Mouse (Mus musculus) kidney, adult 2 months (tissue): ENCODE results near the gene Olfr308. TPM values are rescaled to one million over a fixed set of nuclear protein-coding genes. Genes with fewer than 3 reads are reported as not detected.

ENCODE experiments used
- DNase-seq: peaks from one replicate; pipeline ENCODE4 v3.0.0; 2021
- H3K27ac ChIP-seq: fragments of 200-500 bp; 2 replicates; pipeline ENCODE4 v1.5.1; 2012; ENCODE audit warnings: low read depth, low read length, control low read depth, inconsistent platforms; ENCODE audit not compliant: insufficient read depth
- H3K27me3 ChIP-seq: fragments of 200-500 bp; replicated peaks from 2 replicates; pipeline ENCODE4 v1.6.1; 2012; ENCODE audit warnings: mild to moderate bottlenecking, moderate library complexity, low read length, inconsistent platforms; ENCODE audit not compliant: control insufficient read depth, insufficient read depth
- H3K36me3 ChIP-seq: fragments of 200-500 bp; 2 replicates; pipeline ENCODE4 v1.6.1; 2012; ENCODE audit warnings: mild to moderate bottlenecking, moderate library complexity, low read length, inconsistent platforms; ENCODE audit not compliant: control insufficient read depth, insufficient read depth
- H3K4me1 ChIP-seq: fragments of 200-500 bp; 2 replicates; pipeline ENCODE4 v1.6.1; 2011; ENCODE audit warnings: low read length; ENCODE audit not compliant: control insufficient read depth, insufficient read depth
- H3K4me3 ChIP-seq: fragments of 200-500 bp; 2 replicates; pipeline ENCODE4 v1.5.1; 2011; ENCODE audit warnings: mild to moderate bottlenecking, low read depth, low read length, control low read depth; ENCODE audit not compliant: insufficient read depth
- CTCF ChIP-seq: fragments of 200-500 bp; conservative IDR thresholded peaks from 2 replicates; pipeline ENCODE4 v1.5.1; 2011; ENCODE audit warnings: low read depth, mild to moderate bottlenecking, control low read depth, low read length, moderate library complexity, mixed read lengths; ENCODE audit not compliant: insufficient read depth, insufficient read length
- POLR2A ChIP-seq: fragments of 200-500 bp; IDR thresholded peaks from one replicate; pipeline ENCODE4 v1.6.1; 2011; ENCODE audit warnings: low read depth, low read length, control low read depth
- WGBS: fragments of 180-500 bp; shearing (Covaris S2); methylation state at CpG from one replicate; pipeline ENCODE4 v1.1.7; 2018; 5-methylcytosine and 5-hydroxymethylcytosine counted together
- polyA plus RNA-seq: library from polyadenylated mRNA; depleted of rRNA; stranded (reverse); fragments of >200 nt; gene quantifications from 2 replicates; pipeline ENCODE4 v1.2.3, GENCODE M21; 2012; rRNA removed

Olfr308 gene
- polyA plus RNA-seq, 1 experiment: not detected

DNA sequence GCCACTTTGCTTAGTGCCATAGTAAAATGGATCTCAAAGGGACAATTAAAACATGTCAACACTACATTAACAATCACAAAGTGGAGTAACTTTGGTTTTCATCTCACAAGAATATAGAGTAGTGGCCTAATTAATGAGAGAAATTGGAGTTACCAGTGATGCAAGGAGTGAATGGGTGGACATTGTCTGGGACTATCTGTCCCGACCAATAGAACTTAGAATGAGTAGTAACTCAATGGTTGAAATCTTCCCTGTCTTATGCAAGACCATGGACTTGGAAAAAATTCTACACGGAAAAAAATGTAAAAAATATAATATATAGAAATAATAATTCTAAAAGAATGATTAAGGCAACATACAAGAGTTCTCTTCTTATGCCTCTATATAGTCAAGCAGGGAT is 11.8 kb downstream of the Olfr308 start, which contains the start of gene Olfr309:
Gene Olfr309 (minus strand): TSS at position 101 of the 400 bp plus-strand sequence.
- Histone ChIP-seq H3K27me3 (no peaks in the 10 kb centered on the region), H3K4me1 (no peaks in the 10 kb centered on the region), H3K4me3 (no peak within 1 kb of the TSS), H3K27ac (no peak within 1 kb of the TSS), H3K36me3 (no peaks in the 10 kb centered on the region)
- no peak for DNase-seq
- 62% methylated on average over 2 of the region's 2 CpGs for WGBS
- no peak for TF ChIP-seq CTCF
- TF ChIP-seq POLR2A: no peak

DNA sequence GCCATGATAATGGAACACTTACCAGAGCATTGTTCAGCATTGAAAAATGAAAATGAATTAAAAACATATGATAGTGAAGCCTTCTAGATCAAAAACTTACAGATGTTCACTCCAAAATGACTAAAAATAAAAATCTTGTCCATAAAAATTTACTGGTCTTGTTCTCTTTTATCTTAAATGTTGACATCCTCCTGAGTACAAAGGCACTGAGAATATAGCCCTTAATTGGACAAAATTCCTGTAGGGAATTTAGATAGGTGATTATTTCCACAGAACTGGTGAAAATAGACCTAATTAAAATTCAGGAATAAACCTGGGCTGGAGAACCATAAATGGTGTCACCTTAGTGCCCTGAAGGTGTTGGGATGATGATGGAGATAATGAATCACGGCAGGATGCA is 48.4 kb downstream of the Olfr308 start, which contains the start of gene Olfr310:
Gene Olfr310 (minus strand): TSS at position 101 of the 400 bp plus-strand sequence.
- no peak within 1 kb of the TSS for H3K4me3 ChIP-seq
- TF ChIP-seq POLR2A (no peak), CTCF (no peak)
- no peak within 1 kb of the TSS for H3K27ac ChIP-seq
- H3K4me1 ChIP-seq: no peaks in the 10 kb centered on the region
- H3K36me3 ChIP-seq: no peaks in the 10 kb centered on the region
- no peak for DNase-seq
- WGBS: 57% methylated on average over 1 of the region's 1 CpGs
- no peaks in the 10 kb centered on the region for H3K27me3 ChIP-seq

Other genes with a start within 250 kb of the Olfr308 start
- gene Vmn2r75, start 153.9 kb downstream of the Olfr308 start, polyA plus RNA-seq: not detected in 2 replicates
- not detected in 2 replicates for gene Vmn2r76, start 79.3 kb downstream of the Olfr308 start, polyA plus RNA-seq
- not detected in 2 replicates for gene Olfr310, start 48.5 kb downstream of the Olfr308 start, polyA plus RNA-seq
- not detected in 2 replicates for gene Olfr309, start 11.9 kb downstream of the Olfr308 start, polyA plus RNA-seq
- not detected in 2 replicates for gene Olfr307, start 12.0 kb upstream of the Olfr308 start, polyA plus RNA-seq
- gene Olfr305, start 41.3 kb upstream of the Olfr308 start, polyA plus RNA-seq: not detected in 2 replicates
- not detected in 2 replicates for gene Olfr304, start 61.0 kb upstream of the Olfr308 start, polyA plus RNA-seq
- gene Olfr303, start 72.2 kb upstream of the Olfr308 start, polyA plus RNA-seq: not detected in 2 replicates
- gene Olfr301, start 78.2 kb upstream of the Olfr308 start, polyA plus RNA-seq: not detected in 2 replicates
- gene Olfr299, start 134.3 kb upstream of the Olfr308 start, polyA plus RNA-seq: not detected in 2 replicates
- not detected in 2 replicates for gene Olfr298, start 166.9 kb upstream of the Olfr308 start, polyA plus RNA-seq
- gene Olfr297, start 194.3 kb upstream of the Olfr308 start, polyA plus RNA-seq: not detected in 2 replicates